Mouse (Mus musculus) neural tube, embryonic 11.5 days (tissue): Measurements from ENCODE around the gene Cck. TPM values are rescaled to one million over a fixed set of nuclear protein-coding genes. Genes with fewer than 3 reads are reported as not detected.

ENCODE experiments used
- ATAC-seq: fragments of 200-750 bp; cut with Nextera tagmentation; 2 replicates; pipeline ENCODE4 v1.8.0; 2017; ENCODE audit warnings: moderate number of reproducible peaks, mild to moderate bottlenecking, moderate TSS enrichment, moderate library complexity; ENCODE audit not compliant: insufficient read depth, low FRiP score, low TSS enrichment
- DNase-seq: peaks from one replicate; pipeline ENCODE4 v3.0.0-alpha.2; 2015; ENCODE audit warnings: low spot score
- H3K27ac ChIP-seq: fragments of 300-500 bp; sonication (generic); 2 replicates; pipeline ENCODE4 v1.5.1; 2014; ENCODE audit warnings: low read depth, mild to moderate bottlenecking, low read length
- H3K27me3 ChIP-seq: fragments of 300-500 bp; sonication (generic); 2 replicates; pipeline ENCODE4 v1.6.1; 2014; ENCODE audit warnings: mild to moderate bottlenecking, low read length, mixed read lengths; ENCODE audit not compliant: control insufficient read depth, insufficient read depth
- H3K36me3 ChIP-seq: fragments of 300-500 bp; sonication (generic); 2 replicates; pipeline ENCODE4 v1.6.1; 2014; ENCODE audit warnings: mild to moderate bottlenecking, low read length, moderate library complexity, mixed read lengths; ENCODE audit not compliant: control insufficient read depth, insufficient read depth
- H3K4me1 ChIP-seq: fragments of 300-500 bp; sonication (generic); 2 replicates; pipeline ENCODE4 v1.6.1; 2014; ENCODE audit warnings: low read length, mixed read lengths; ENCODE audit not compliant: control insufficient read depth, insufficient read depth
- H3K4me2 ChIP-seq: fragments of 300-500 bp; sonication (generic); 2 replicates; pipeline ENCODE4 v1.6.1; 2014; ENCODE audit warnings: low read depth, mild to moderate bottlenecking, moderate library complexity
- H3K4me3 ChIP-seq: fragments of 300-500 bp; sonication (generic); 2 replicates; pipeline ENCODE4 v1.5.1; 2014; ENCODE audit warnings: low read depth, low read length
- H3K9ac ChIP-seq: fragments of 300-500 bp; sonication (generic); 2 replicates; pipeline ENCODE4 v1.6.1; 2014; ENCODE audit warnings: mild to moderate bottlenecking, low read length
- H3K9me3 ChIP-seq: fragments of 300-500 bp; sonication (generic); 2 replicates; pipeline ENCODE4 v1.6.1; 2016; ENCODE audit warnings: low read length; ENCODE audit not compliant: control insufficient read depth
- WGBS: fragments of 180-500 bp; shearing (Covaris S2); extraction: QIAGEN DNeasy Blood & Tissue Kit; methylation state at CpG from one replicate; pipeline ENCODE4 v1.1.7; 2014; 5-methylcytosine and 5-hydroxymethylcytosine counted together
- polyA plus RNA-seq: library from polyadenylated mRNA; unstranded; fragments of >200 nt; fragmentation: Nextera tagmentation; extraction: Ambion mirVana; gene quantifications from 2 replicates; pipeline ENCODE4 v1.2.1, GENCODE M21; 2014

Gene Cck
- polyA plus RNA-seq, 1 experiment from 2014 or later: 2.1 TPM

GRCm38 (mm10) chr9:121505346-121505745, 9.9 kb upstream of the Cck start:
- no peak for ATAC-seq
- Histone ChIP-seq H3K36me3 (no peaks in the 10 kb centered on the region), H3K4me1 (no peaks in the 10 kb centered on the region), H3K4me2 (no peak overlapping the region), H3K9ac (no peak overlapping the region), H3K4me3 (no peak overlapping the region), H3K9me3 (no peaks in the 10 kb centered on the region), H3K27me3 (no peaks in the 10 kb centered on the region), H3K27ac (no peak overlapping the region)
- WGBS: 89% methylated on average over 8 of the region's 8 CpGs
- DNase-seq: no peak

- no peaks in the 10 kb centered on the region for H3K36me3 ChIP-seq
- no peak overlapping the region for H3K4me2 ChIP-seq
- ATAC-seq: no peak
- H3K4me1 ChIP-seq: peaks cover 5% of the 10 kb centered on the region; the same call in 1 of the 2 replicates
- 28% methylated on average over 10 of the region's 10 CpGs for WGBS
- H3K9me3 ChIP-seq: no peaks in the 10 kb centered on the region
- H3K9ac ChIP-seq: no peak overlapping the region
- H3K4me3 ChIP-seq: no peak overlapping the region
- H3K27ac ChIP-seq: no peak overlapping the region
- H3K27me3 ChIP-seq: peaks cover 42% of the 10 kb centered on the region
- no peak for DNase-seq
Observed at GRCm38 (mm10) chr9:121496102-121496501, 608 bp upstream of the Cck start.

GRCm38 (mm10) chr9:121494006-121494767, 1.3 kb downstream of the Cck start:
- no peak overlapping the region for H3K27ac ChIP-seq
- H3K9me3 ChIP-seq: no peaks in the 10 kb centered on the region
- H3K9ac ChIP-seq: peak overlapping the region; percentile 32; the same call in 1 of the 2 replicates
- no peaks in the 10 kb centered on the region for H3K36me3 ChIP-seq
- 2% methylated on average over 48 of the region's 48 CpGs for WGBS
- peaks cover 42% of the 10 kb centered on the region for H3K27me3 ChIP-seq
- peaks cover 5% of the 10 kb centered on the region; the same call in 1 of the 2 replicates for H3K4me1 ChIP-seq
- peak overlapping the region; percentile 28 for H3K4me3 ChIP-seq
- DNase-seq: peak; percentile 39
- H3K4me2 ChIP-seq: peak overlapping the region; percentile 50
- ATAC-seq: no peak

GRCm38 (mm10) chr9:121491592-121492240, 3.8 kb downstream of the Cck start:
- peaks cover 41% of the 10 kb centered on the region for H3K27me3 ChIP-seq
- no peak for ATAC-seq

GRCm38 (mm10) chr9:121487216-121487615, 8.3 kb downstream of the Cck start:
- no peaks in the 10 kb centered on the region for H3K4me1 ChIP-seq
- H3K9ac ChIP-seq: no peak overlapping the region
- no peaks in the 10 kb centered on the region for H3K9me3 ChIP-seq
- no peaks in the 10 kb centered on the region for H3K36me3 ChIP-seq
- H3K27me3 ChIP-seq: no peaks in the 10 kb centered on the region
- no peak for DNase-seq
- no peak for ATAC-seq
- H3K27ac ChIP-seq: no peak overlapping the region
- H3K4me2 ChIP-seq: no peak overlapping the region
- WGBS: 76% methylated on average over 7 of the region's 7 CpGs
- H3K4me3 ChIP-seq: no peak overlapping the region

More at GRCm38 (mm10) chr9:121491592-121492240, 3.8 kb downstream of the Cck start:
- Histone ChIP-seq H3K27ac (no peak overlapping the region), H3K9me3 (no peaks in the 10 kb centered on the region), H3K36me3 (no peaks in the 10 kb centered on the region), H3K4me2 (no peak overlapping the region), H3K9ac (no peak overlapping the region), H3K4me1 (peaks cover 5% of the 10 kb centered on the region; the same call in 1 of the 2 replicates), H3K4me3 (no peak overlapping the region)
- 79% methylated on average over 11 of the region's 11 CpGs for WGBS
- DNase-seq: no peak

- no peak overlapping the region for H3K4me3 ChIP-seq
- no peak overlapping the region for H3K27ac ChIP-seq
- DNase-seq (peak; percentile 74), ATAC-seq (no peak)
- no peak overlapping the region for H3K9ac ChIP-seq
- H3K27me3 ChIP-seq: no peaks in the 10 kb centered on the region
- no peaks in the 10 kb centered on the region; the same call in 1 of the 2 replicates for H3K36me3 ChIP-seq
- H3K4me2 ChIP-seq: no peak overlapping the region
- 34% methylated on average over 5 of the region's 5 CpGs for WGBS
- H3K4me1 ChIP-seq: 0 out of 2 replicates have a peak, but pooled peaks cover 2% of the 10 kb centered on the region
- H3K9me3 ChIP-seq: no peaks in the 10 kb centered on the region
Observed at GRCm38 (mm10) chr9:121479453-121479852, 16.0 kb downstream of the Cck start.

GRCm38 (mm10) chr9:121477305-121477911, 18.1 kb downstream of the Cck start:
- H3K27me3 ChIP-seq: no peaks in the 10 kb centered on the region
- no peaks in the 10 kb centered on the region; the same call in 1 of the 2 replicates for H3K36me3 ChIP-seq
- no peaks in the 10 kb centered on the region for H3K9me3 ChIP-seq
- H3K4me2 ChIP-seq: no peak overlapping the region
- peak; percentile 83 for DNase-seq
- ATAC-seq: peak; percentile 43
- no peak overlapping the region for H3K4me3 ChIP-seq
- no peak overlapping the region for H3K27ac ChIP-seq
- H3K4me1 ChIP-seq: 0 out of 2 replicates have a peak, but pooled peaks cover 2% of the 10 kb centered on the region
- no peak overlapping the region; the same call in 1 of the 2 replicates for H3K9ac ChIP-seq
- 20% methylated on average over 15 of the region's 15 CpGs for WGBS

- ATAC-seq (no peak), DNase-seq (no peak)
- Histone ChIP-seq H3K4me2 (no peak overlapping the region), H3K27me3 (no peaks in the 10 kb centered on the region), H3K4me1 (0 out of 2 replicates have a peak, but pooled peaks cover 2% of the 10 kb centered on the region), H3K4me3 (no peak overlapping the region), H3K9ac (no peak overlapping the region), H3K36me3 (no peaks in the 10 kb centered on the region; the same call in 1 of the 2 replicates), H3K9me3 (no peaks in the 10 kb centered on the region), H3K27ac (no peak overlapping the region)
- 84% methylated on average over 16 of the region's 16 CpGs for WGBS
Observed at GRCm38 (mm10) chr9:121475488-121476452, 19.7 kb downstream of the Cck start.
